Mouse (Mus musculus): ENCODE measurements around the gene Gm20388.

DNA sequence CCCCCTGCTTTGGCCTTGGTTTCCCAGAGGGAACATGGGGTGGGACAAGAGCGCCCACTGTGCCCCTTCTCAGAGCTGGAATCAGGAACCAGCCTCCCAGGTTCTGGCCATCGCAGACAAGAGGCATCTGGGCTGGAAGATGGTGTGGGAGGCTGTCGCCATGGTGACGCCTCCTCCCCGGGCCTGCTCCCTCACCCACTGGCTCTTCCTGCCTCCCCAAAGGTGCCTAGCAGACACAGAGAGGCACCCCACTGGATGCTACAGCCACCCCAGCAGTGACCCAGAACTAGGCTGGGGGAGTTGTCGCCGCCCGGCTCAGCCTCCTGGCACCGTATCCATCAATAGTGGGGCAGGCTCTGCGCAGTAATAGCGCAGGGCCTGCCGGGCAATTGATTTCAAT, 530.1 kb downstream of the Gm20388 start:
- TF ChIP-seq TAL1 (IDR thresholded peaks at IDR 0.05; ENCODE audit: low read length) (no peak), GATA1 (IDR thresholded peaks at IDR 0.05; ENCODE audit: low read length) (no peak)

All from erythroblast, embryonic 14.5 days (primary cell).